Mouse (Mus musculus) liver, embryonic 15.5 days (tissue): ENCODE results near the gene Wnt1. TPM values are rescaled to one million over a fixed set of nuclear protein-coding genes. Genes with fewer than 3 reads are reported as not detected.

Experiments used
- ATAC-seq: fragments of 200-750 bp; cut with Nextera tagmentation; 2 replicates; pipeline ENCODE4 v1.8.0; 2017; ENCODE audit warnings: moderate number of reproducible peaks, mild to moderate bottlenecking, moderate library complexity; ENCODE audit not compliant: insufficient read depth
- H3K27ac ChIP-seq: fragments of 300-500 bp; sonication (generic); replicated peaks from 2 replicates; pipeline ENCODE4 v1.5.1; 2015; ENCODE audit warnings: mild to moderate bottlenecking, inconsistent platforms
- H3K27me3 ChIP-seq: fragments of 300-500 bp; sonication (generic); 2 replicates; pipeline ENCODE4 v1.6.1; 2015; ENCODE audit warnings: mild to moderate bottlenecking, inconsistent platforms
- H3K36me3 ChIP-seq: fragments of 300-500 bp; sonication (generic); replicated peaks from 2 replicates; pipeline ENCODE4 v1.6.1; 2015; ENCODE audit warnings: moderate library complexity, mild to moderate bottlenecking, inconsistent platforms
- H3K4me1 ChIP-seq: fragments of 300-500 bp; sonication (generic); replicated peaks from 2 replicates; pipeline ENCODE4 v1.6.1; 2015; ENCODE audit warnings: inconsistent platforms
- H3K4me2 ChIP-seq: fragments of 300-500 bp; sonication (generic); 2 replicates; pipeline ENCODE4 v1.6.1; 2015; ENCODE audit warnings: moderate library complexity, mild to moderate bottlenecking, inconsistent platforms
- H3K4me3 ChIP-seq: fragments of 300-500 bp; sonication (generic); replicated peaks from 2 replicates; pipeline ENCODE4 v1.5.1; 2015; ENCODE audit warnings: mild to moderate bottlenecking, inconsistent platforms
- H3K9ac ChIP-seq: fragments of 300-500 bp; sonication (generic); 2 replicates; pipeline ENCODE4 v1.6.1; 2015; ENCODE audit warnings: moderate library complexity, mild to moderate bottlenecking, inconsistent platforms
- H3K9me3 ChIP-seq: fragments of 300-500 bp; sonication (generic); replicated peaks from 2 replicates; pipeline ENCODE4 v1.6.1; 2016; ENCODE audit warnings: inconsistent platforms
- WGBS: fragments of 180-500 bp; shearing (Covaris S2); methylation state at CpG from one replicate; pipeline ENCODE4 v1.1.7; 2015; ENCODE audit warnings: mixed read lengths; ENCODE audit not compliant: insufficient replicate concordance; 5-methylcytosine and 5-hydroxymethylcytosine counted together
- polyA plus RNA-seq: library from polyadenylated mRNA; unstranded; fragments of >200 nt; fragmentation: Nextera tagmentation; extraction: Ambion mirVana; gene quantifications from 2 replicates; pipeline ENCODE4 v1.2.1, GENCODE M21; 2015

The Wnt1 gene
- polyA plus RNA-seq, 1 experiment from 2014 or later = not detected

DNA sequence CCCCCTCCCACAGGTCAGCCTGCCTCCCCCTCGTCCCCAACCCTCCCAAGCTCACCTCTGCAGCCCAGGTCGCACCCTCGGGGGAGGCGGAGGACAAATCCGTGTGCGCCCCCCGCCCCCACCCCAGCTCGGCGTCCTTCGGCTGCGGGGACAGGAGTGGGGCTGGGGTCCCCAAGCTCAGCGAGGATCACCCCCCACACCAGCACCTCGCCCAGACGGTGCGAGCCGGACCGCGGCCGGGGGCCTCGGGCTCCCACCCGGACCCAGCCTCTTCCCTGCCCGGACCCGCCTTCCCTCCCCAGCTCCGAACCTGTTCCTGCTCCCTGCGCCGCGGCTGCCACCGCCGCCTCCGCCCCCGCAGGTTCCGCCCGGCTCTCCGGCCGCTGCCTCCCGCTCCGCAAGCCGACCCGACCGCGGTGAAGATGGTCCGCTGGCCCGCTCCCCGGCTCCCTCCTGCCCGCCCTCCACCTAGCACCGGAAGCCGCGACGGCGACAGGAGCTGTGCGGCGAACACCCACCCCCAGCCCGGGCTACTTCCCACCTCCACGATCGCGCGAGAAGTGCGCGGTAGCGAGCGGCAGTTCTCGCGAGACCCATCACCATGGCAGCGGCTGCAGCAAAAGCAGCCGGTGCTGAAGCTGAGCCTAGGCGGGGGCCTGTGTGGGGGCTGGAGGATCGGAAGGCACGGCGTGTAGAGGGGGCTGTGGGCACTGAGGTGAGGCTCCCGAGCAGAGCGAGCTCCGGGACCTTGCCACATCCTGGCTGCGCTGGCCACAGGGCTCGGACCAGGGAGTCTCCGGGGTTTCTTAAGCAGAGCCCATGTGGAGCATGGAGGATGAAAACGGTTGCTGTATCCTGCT is 26.8 kb upstream of the Wnt1 start, which contains the start of gene Arf3:
Arf3 (minus strand) TSS at position 545 of the 860 bp plus-strand sequence.
- Histone ChIP-seq H3K27ac (peak within 1 kb of the TSS; percentile 55; the same call in 1 of the 2 replicates), H3K4me2 (peak within 1 kb of the TSS; percentile 96), H3K4me1 (peaks cover 30% of the 10 kb centered on the region), H3K9me3 (no peaks in the 10 kb centered on the region), H3K4me3 (peak within 1 kb of the TSS; percentile 82), H3K36me3 (peaks cover 15% of the 10 kb centered on the region; the same call in 1 of the 2 replicates), H3K27me3 (peaks cover 38% of the 10 kb centered on the region), H3K9ac (peak within 1 kb of the TSS; percentile 72)
- ATAC-seq = peak; percentile 85
- WGBS = under 1% methylated on average over 76 of the region's 76 CpGs

DNA sequence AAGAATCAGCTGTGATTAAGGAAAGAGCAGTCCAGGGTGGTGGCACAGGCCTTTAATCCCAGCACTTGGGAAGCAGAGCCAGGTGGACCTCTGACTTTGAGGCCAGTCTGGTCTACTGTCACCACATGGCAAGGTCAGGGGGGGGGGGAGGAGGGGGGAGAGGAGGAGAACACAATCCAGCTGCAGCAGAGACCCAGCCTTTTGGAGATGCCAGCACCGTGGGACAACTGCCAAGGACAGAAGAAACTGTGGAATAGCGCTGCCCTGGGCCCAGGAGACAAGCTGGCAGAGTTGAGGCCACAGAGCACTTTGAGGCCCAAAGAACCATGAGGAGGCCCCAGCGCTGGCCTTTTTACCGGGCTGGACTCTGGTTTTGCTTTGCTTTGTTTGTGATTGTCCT is 23.7 kb upstream of the Wnt1 start:
- no peaks in the 10 kb centered on the region for H3K36me3 ChIP-seq
- H3K4me1 ChIP-seq = peaks cover 27% of the 10 kb centered on the region
- no peak for ATAC-seq
- H3K27ac ChIP-seq = no peak overlapping the region
- H3K27me3 ChIP-seq = peaks cover 60% of the 10 kb centered on the region
- H3K9me3 ChIP-seq = no peaks in the 10 kb centered on the region
- no peak overlapping the region for H3K4me3 ChIP-seq
- H3K4me2 ChIP-seq = no peak overlapping the region
- no peak overlapping the region for H3K9ac ChIP-seq
- WGBS = 68% methylated on average over 4 of the region's 4 CpGs

DNA sequence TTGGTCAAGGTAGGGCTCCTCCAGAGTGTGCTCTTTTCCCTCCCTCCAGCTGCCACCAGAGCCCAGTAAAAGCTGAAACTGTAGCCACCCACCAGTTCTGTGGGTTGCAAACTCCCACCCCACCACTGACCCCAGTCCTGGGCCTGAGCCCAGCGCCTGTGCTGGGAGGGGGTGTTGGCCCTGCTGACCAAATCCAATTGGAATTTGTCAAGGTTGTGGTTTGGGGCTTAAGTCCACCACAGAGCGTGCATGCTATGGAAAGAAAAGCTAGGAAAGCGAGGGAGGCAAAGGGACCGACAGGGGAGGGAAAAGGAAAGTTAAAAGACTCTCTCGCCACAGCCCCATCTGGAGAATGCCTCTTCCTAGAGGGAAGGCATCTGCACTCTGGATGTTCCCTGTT is 21.4 kb upstream of the Wnt1 start:
- Histone ChIP-seq H3K9ac (no peak overlapping the region), H3K4me1 (peaks cover 18% of the 10 kb centered on the region), H3K27ac (no peak overlapping the region), H3K4me3 (no peak overlapping the region), H3K4me2 (no peak overlapping the region), H3K9me3 (no peaks in the 10 kb centered on the region), H3K27me3 (peaks cover 76% of the 10 kb centered on the region), H3K36me3 (no peaks in the 10 kb centered on the region)
- ATAC-seq = no peak
- WGBS = 49% methylated on average over 5 of the region's 5 CpGs

DNA sequence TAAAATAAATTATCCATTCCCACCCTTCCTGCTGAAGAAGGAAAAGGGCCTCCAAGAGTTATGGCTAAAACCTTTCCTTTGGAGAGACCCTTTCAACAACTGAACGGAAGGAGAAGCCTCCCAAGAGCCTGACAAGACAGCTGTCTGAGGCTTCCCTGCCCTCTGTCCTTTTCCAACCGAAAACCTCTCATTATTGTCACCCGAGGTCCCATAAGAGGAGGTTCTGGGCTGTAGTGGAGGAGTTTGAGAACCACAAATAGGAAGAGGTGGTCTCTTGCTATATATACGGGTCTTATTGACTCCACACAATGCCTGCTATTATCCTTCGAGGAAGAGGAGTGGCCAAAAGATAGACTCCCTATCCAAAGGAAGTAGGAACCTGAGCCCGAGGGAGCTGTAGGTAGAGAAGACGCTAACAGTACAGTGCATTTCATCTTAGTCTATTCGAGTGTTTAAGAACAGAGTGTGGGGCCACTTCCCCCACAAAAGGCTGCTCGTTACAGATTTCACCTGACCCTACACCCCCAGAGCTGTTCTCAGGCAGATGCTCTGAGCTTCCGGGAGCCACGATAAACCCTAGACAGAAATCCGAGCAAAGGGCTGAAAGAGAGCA is 17.7 kb upstream of the Wnt1 start:
- peak overlapping the region; percentile 61 for H3K4me2 ChIP-seq
- no peak for ATAC-seq
- peaks cover 84% of the 10 kb centered on the region for H3K27me3 ChIP-seq
- WGBS = 5% methylated on average over 12 of the region's 12 CpGs
- H3K27ac ChIP-seq = no peak overlapping the region
- no peaks in the 10 kb centered on the region for H3K9me3 ChIP-seq
- H3K4me3 ChIP-seq = peak overlapping the region; percentile 40
- peaks cover 23% of the 10 kb centered on the region for H3K4me1 ChIP-seq
- H3K36me3 ChIP-seq = no peaks in the 10 kb centered on the region
- no peak overlapping the region for H3K9ac ChIP-seq

DNA sequence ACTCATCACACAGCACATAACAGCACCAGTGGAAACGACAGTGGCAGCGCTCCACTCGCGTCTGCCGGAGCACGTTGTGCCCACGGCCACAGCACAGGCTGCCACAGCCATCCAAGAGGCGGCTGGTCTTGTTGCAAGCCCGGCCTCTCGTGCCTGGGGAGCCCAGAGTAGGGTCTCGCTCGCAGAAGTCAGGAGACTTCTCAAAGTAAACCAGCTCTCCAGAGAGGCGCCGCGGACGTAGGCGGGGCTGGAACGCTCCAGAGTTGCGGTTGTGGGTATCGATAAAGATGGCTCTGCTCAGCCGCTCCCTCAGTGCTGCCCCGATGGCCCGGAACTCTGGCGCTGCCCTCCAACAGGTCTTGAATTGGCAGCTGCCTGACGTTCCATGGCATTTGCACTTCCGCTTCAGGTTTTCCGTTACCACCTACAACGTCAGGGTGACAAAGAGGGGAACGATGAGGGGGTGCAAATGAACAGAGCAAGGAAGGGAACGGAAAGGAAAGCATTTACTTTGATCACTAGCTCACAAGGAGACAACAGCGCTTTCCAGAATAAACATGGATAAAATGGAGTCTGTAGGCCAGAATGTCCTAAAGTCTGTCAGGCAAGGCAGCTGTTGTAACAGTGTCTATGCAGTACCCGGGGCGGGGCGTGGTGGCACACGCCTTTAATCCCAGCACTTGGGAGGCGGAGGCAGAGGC is 17.0 kb upstream of the Wnt1 start:
- no peak for ATAC-seq
- Histone ChIP-seq H3K9ac (no peak overlapping the region), H3K4me3 (peak overlapping the region; percentile 40), H3K4me2 (peak overlapping the region; percentile 61), H3K27me3 (peaks cover 91% of the 10 kb centered on the region), H3K36me3 (no peaks in the 10 kb centered on the region), H3K9me3 (no peaks in the 10 kb centered on the region), H3K27ac (no peak overlapping the region), H3K4me1 (peaks cover 30% of the 10 kb centered on the region)
- 2% methylated on average over 36 of the region's 36 CpGs for WGBS

DNA sequence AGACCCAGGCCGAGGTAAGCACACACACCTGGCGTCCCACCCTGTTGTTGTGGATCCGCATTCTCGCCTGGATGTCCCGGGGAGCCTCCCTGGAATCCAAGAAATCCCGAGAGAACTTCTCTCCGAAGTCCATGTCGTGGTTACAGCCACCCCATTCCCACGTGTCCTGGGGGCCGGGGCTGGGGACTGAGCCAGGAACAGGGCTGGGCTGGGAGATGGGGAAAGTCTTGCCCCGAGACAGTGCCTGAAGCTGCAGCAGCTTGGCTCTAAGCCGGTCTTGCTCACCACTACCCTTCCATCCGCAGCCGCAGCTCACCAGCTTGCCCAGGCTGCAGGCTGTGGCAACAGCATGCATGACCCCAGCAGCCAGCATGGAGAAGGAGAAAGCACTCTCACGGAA is 15.6 kb upstream of the Wnt1 start:
- no peak for ATAC-seq
- no peak overlapping the region for H3K9ac ChIP-seq
- no peak overlapping the region for H3K27ac ChIP-seq
- WGBS = 29% methylated on average over 15 of the region's 15 CpGs
- H3K4me1 ChIP-seq = peaks cover 38% of the 10 kb centered on the region
- H3K4me2 ChIP-seq = no peak overlapping the region
- peaks cover 92% of the 10 kb centered on the region for H3K27me3 ChIP-seq
- H3K9me3 ChIP-seq = no peaks in the 10 kb centered on the region
- H3K4me3 ChIP-seq = no peak overlapping the region
- no peaks in the 10 kb centered on the region for H3K36me3 ChIP-seq

DNA sequence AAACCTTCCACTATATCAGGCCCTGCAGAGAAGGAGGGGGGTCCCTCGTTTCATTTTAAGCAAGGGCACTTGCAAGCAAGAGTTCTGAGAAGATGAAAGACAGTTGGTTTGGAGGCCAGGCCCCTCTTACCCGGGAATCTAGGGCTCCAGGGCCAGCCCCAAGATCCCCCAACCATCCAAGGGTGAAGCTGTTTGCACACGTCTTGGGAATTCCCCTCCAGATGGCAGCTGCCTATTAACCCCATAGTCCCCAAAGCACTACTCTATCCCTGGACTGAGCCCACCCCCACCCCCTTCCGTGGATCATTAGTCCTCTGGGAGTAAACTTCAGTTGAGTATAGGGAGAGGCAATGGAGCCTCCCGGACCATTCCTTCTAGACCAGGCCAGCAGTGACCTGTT is 14.1 kb upstream of the Wnt1 start:
- no peak for ATAC-seq
- Histone ChIP-seq H3K4me2 (no peak overlapping the region), H3K27ac (no peak overlapping the region), H3K9ac (no peak overlapping the region), H3K4me1 (peaks cover 38% of the 10 kb centered on the region), H3K4me3 (no peak overlapping the region), H3K36me3 (no peaks in the 10 kb centered on the region), H3K9me3 (no peaks in the 10 kb centered on the region), H3K27me3 (peaks cover 99% of the 10 kb centered on the region)
- WGBS = 10% methylated on average over 5 of the region's 5 CpGs

DNA sequence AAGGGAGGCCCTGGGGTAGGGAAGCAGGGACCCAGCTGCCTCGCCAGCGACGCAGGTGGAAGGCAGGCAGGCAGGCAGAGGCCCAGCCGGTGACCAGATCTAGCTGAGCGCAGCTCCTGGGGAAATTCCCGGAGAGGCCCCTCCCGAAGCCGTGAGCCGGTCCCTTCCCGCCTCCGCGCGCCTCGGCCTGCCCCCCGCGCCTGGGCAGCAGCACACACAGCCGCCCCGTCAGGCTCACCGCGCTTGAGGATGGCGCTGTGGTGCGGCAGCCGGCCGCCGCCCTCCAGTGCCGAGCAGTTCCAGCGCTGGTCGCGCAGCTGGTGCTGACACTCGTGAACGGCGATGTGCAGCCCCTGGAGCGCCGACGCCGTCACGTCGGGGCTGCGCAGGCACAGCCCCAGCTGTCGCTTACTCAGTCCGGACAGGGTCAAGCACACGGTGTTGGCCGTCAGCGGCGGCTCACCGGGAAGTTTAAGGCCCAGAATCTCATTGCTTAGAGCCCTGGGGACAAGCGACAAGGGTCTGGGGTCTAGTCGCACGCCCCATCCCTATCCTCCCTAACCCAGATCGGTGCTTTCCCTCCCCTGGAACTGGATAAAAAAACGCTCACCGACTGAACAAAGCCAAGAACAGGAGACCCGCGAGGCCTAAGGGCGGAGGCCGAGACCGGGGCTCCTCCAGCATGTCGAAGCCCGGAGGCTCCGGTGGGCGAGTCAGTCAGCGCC is 13.2 kb upstream of the Wnt1 start:
- Histone ChIP-seq H3K9ac (no peak overlapping the region), H3K4me1 (peaks cover 38% of the 10 kb centered on the region), H3K36me3 (no peaks in the 10 kb centered on the region), H3K4me3 (0 out of 2 replicates have a peak overlapping the region, but pooled peaks have one; percentile 12), H3K4me2 (peak overlapping the region; percentile 44), H3K9me3 (no peaks in the 10 kb centered on the region), H3K27ac (no peak overlapping the region), H3K27me3 (peaks cover 100% of the 10 kb centered on the region)
- ATAC-seq = 0 out of 2 replicates have a peak, but pooled peaks have one; percentile 24
- 3% methylated on average over 60 of the region's 62 CpGs for WGBS

DNA sequence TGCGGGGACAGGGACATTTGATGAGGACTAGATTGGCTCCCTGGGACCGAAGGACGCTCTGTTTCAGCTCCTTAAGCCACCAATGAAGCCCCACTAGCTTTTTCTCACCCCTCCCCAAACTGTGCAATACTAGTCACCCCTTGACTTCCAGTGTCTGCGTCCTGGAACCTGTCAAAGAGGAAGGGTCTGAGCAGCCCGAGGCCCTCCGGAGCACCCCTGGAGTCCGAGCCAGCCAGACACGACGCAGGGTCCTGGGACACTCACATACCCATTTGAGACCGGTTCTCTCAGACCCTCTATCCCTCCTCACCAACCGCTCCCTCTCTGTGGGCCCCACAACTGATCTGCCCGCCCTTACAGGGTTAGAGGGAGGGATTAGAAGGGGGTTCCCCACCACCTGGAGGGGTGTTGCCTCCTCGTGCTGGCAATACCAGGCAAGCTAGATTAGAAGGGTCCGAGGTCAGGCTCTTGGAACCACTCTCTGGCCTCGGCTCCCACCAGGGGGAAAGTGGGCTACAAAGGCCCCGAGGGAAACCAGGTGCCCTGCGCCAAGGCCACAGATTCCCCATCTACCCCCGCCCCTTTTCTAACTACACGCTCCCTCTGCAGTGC is 12.5 kb upstream of the Wnt1 start:
- WGBS = 3% methylated on average over 19 of the region's 19 CpGs
- ATAC-seq = no peak
- Histone ChIP-seq H3K9me3 (no peaks in the 10 kb centered on the region), H3K4me2 (no peak overlapping the region), H3K4me3 (no peak overlapping the region), H3K27me3 (peaks cover 100% of the 10 kb centered on the region), H3K36me3 (no peaks in the 10 kb centered on the region), H3K4me1 (peaks cover 35% of the 10 kb centered on the region), H3K27ac (no peak overlapping the region), H3K9ac (no peak overlapping the region)

DNA sequence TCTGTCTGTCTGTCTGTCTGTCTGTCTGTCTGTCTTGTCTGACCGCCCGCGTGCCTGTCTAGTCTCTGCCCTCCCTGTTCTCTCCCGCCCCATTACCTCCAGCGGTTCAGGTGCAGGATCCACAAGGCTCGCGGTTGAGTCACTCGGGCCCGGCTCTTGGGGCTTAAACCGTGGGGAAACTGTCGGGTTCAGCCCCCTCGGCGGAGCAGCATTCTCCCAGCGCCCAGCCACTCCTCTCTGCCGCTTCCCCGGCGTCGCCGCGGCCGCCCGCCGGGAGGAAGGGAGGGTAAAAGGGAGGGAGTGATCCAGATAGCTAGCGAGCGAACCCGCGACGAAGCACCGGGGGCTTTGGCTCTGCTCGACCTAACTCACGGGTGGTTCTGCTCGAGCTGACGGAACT is 11.9 kb upstream of the Wnt1 start, which contains the start of gene Wnt10b:
Wnt10b (minus strand) TSS at position 389 of the 400 bp plus-strand sequence.
- Histone ChIP-seq H3K4me1 (peaks cover 29% of the 10 kb centered on the region), H3K27ac (no peak within 1 kb of the TSS), H3K27me3 (peaks cover 99% of the 10 kb centered on the region), H3K9ac (no peak within 1 kb of the TSS), H3K4me3 (peak within 1 kb of the TSS; percentile 18), H3K4me2 (peak within 1 kb of the TSS; percentile 8), H3K36me3 (no peaks in the 10 kb centered on the region), H3K9me3 (no peaks in the 10 kb centered on the region)
- ATAC-seq = no peak
- WGBS = 1% methylated on average over 30 of the region's 33 CpGs
